Mouse (Mus musculus): ENCODE measurements around the gene Ppp1r27. TPM values are rescaled to one million over a fixed set of nuclear protein-coding genes. Genes with fewer than 3 reads are reported as not detected.
"Not testable (repeated sequence)": the region's sequence is repeated elsewhere in the genome, so short reads cannot be mapped to it uniquely, and the experiment has no call there.

The Ppp1r27 gene
- polyA plus RNA-seq, 1 experiment from 2014 or later: 1.8 TPM

DNA sequence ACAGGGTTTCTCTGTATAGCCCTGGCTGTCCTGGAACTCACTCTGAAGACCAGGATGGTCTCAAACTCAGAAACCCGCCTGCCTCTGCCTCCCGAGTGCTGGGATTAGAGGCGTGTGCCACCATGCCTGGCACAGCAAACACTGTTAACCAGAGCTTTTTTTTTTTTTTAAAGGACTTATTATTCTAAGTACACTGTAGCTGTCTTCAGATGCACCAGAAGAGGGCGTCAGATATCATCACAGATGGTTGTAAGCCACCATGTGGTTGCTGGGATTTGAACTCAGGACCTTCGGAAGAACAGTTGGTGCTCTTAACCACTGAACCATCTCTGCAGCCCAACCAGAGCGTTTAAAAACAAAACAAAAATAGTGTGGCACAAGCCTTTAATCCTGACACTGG lies 7.9 kb upstream of the Ppp1r27 start:
- not testable (repeated sequence) for H3K27ac ChIP-seq (replicated peaks); H3K4me3 ChIP-seq (replicated peaks); H3K9me3 ChIP-seq (replicated peaks); H3K9ac ChIP-seq; ATAC-seq (ENCODE audit: insufficient number of reproducible peaks, low FRiP score, low TSS enrichment, low read depth); H3K27me3 ChIP-seq; H3K4me2 ChIP-seq (replicated peaks); H3K4me1 ChIP-seq
- WGBS: 88% methylated on average over 6 of the region's 6 CpGs
- peaks cover 56% of the 10 kb centered on the region for H3K36me3 ChIP-seq

- 62% methylated on average over 2 of the region's 2 CpGs for WGBS
Measured at GRCm38 (mm10) chr11:120555260-120555659, 4.3 kb upstream of the Ppp1r27 start.

GRCm38 (mm10) chr11:120554834-120555233 lies 3.9 kb upstream of the Ppp1r27 start:
- Histone ChIP-seq H3K9ac (no peak overlapping the region), H3K4me1 (peaks cover 8% of the 10 kb centered on the region), H3K36me3 (peaks cover 15% of the 10 kb centered on the region), H3K4me3 (replicated peaks) (no peak overlapping the region), H3K27ac (replicated peaks) (0 out of 2 replicates have a peak overlapping the region, but pooled peaks have one; percentile 11), H3K4me2 (replicated peaks) (no peak overlapping the region), H3K27me3 (no peaks in the 10 kb centered on the region), H3K9me3 (replicated peaks) (0 out of 2 replicates have a peak, but pooled peaks cover 4% of the 10 kb centered on the region)
- ATAC-seq (ENCODE audit: insufficient number of reproducible peaks, low FRiP score, low TSS enrichment, low read depth): no peak
- 66% methylated on average over 7 of the region's 7 CpGs for WGBS

More at GRCm38 (mm10) chr11:120555260-120555659, 4.3 kb upstream of the Ppp1r27 start:
- no peak overlapping the region for H3K4me2 ChIP-seq (replicated peaks)
- H3K4me3 ChIP-seq (replicated peaks): no peak overlapping the region
- no peaks in the 10 kb centered on the region for H3K27me3 ChIP-seq
- H3K27ac ChIP-seq (replicated peaks): 0 out of 2 replicates have a peak overlapping the region, but pooled peaks have one; percentile 11
- peaks cover 20% of the 10 kb centered on the region for H3K36me3 ChIP-seq
- H3K4me1 ChIP-seq: peaks cover 4% of the 10 kb centered on the region
- H3K9ac ChIP-seq: no peak overlapping the region
- ATAC-seq (ENCODE audit: insufficient number of reproducible peaks, low FRiP score, low TSS enrichment, low read depth): no peak
- 0 out of 2 replicates have a peak, but pooled peaks cover 4% of the 10 kb centered on the region for H3K9me3 ChIP-seq (replicated peaks)

DNA sequence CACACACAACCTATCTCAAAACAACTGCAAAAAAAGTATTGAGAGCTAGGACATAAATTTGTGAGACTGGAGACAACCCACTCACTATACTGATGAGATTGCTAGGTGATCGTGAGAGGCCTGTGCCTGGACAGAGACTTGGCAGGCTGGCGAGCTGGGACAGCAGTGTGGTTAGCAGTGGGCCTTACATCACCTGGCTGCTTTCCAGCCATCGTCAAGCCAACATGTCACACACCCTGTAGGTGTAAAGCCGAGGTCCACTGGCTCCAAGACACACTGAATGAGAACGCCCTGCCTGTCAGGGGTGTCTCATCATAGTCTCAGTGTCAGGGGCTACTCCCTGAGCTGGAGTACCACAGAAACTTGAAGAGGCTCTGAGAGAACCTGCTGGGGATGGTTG lies 1.8 kb upstream of the Ppp1r27 start:
- 0 out of 2 replicates have a peak, but pooled peaks cover under 1% of the 10 kb centered on the region for H3K36me3 ChIP-seq
- 75% methylated on average over 5 of the region's 5 CpGs for WGBS
- H3K27ac ChIP-seq (replicated peaks): no peak overlapping the region
- no peak for ATAC-seq (ENCODE audit: insufficient number of reproducible peaks, low FRiP score, low TSS enrichment, low read depth)
- no peak overlapping the region for H3K9ac ChIP-seq
- 0 out of 2 replicates have a peak, but pooled peaks cover 2% of the 10 kb centered on the region for H3K9me3 ChIP-seq (replicated peaks)
- H3K4me2 ChIP-seq (replicated peaks): no peak overlapping the region
- H3K4me1 ChIP-seq: peaks cover 21% of the 10 kb centered on the region
- H3K4me3 ChIP-seq (replicated peaks): no peak overlapping the region
- no peaks in the 10 kb centered on the region for H3K27me3 ChIP-seq

DNA sequence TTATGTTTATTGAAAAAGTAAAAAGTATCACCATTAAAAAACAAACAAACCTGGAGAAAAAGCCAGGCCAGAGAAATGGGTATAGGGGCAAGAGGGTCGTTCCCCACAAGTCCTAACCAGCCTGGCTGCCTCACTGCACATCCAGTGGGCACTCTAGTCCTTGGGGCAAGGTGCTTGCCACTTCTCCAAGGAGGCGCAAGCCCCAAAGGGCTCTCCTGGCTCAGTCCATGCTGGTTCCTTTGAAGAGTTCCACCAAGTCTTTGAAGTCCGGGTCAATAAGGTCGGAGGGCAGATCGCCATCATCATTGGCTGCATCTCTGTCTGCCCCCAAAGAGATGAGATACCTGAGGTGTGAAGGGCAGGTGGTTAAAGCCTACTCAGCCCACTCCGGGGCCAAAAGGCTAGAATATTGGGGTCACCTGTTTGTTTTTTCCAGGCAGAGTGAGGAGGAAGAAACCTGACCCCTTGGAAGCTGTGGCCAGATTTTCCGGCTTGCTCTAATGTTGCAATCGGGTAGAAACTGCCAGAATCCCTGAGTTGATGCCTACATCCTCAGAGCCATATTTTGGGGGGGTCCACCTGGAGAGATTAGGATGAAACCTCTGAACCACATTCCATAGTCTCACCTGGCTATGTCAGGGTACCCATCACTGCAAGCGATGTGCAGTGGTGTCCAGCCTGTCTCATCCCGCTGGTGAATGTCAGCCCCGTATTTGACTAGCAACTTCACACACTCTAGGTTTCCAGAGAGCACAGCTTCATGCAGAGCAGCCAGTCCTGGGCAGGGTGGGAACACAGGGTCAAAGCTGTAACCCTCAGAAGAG lies 734 bp downstream of the Ppp1r27 start:
- Histone ChIP-seq H3K27ac (replicated peaks) (peak overlapping the region; percentile 93), H3K9me3 (replicated peaks) (no peaks in the 10 kb centered on the region), H3K9ac (peak overlapping the region; percentile 99), H3K27me3 (no peaks in the 10 kb centered on the region), H3K4me2 (replicated peaks) (peak overlapping the region; percentile 77), H3K4me1 (peaks cover 31% of the 10 kb centered on the region), H3K4me3 (replicated peaks) (peak overlapping the region; percentile 92), H3K36me3 (0 out of 2 replicates have a peak, but pooled peaks cover 3% of the 10 kb centered on the region)
- no peak for ATAC-seq (ENCODE audit: insufficient number of reproducible peaks, low FRiP score, low TSS enrichment, low read depth)
- 62% methylated on average over 11 of the region's 11 CpGs for WGBS

GRCm38 (mm10) chr11:120549168-120549945 lies 1.6 kb downstream of the Ppp1r27 start, which contains the start of gene Mcrip1:
Mcrip1 (minus strand) TSS chr11:120549727.
- Histone ChIP-seq H3K27ac (replicated peaks) (peak within 1 kb of the TSS; percentile 93), H3K4me2 (replicated peaks) (peak within 1 kb of the TSS; percentile 77), H3K9ac (peak within 1 kb of the TSS; percentile 99), H3K4me1 (peaks cover 31% of the 10 kb centered on the region), H3K9me3 (replicated peaks) (no peaks in the 10 kb centered on the region), H3K27me3 (no peaks in the 10 kb centered on the region), H3K4me3 (replicated peaks) (peak within 1 kb of the TSS; percentile 92), H3K36me3 (peaks cover 12% of the 10 kb centered on the region)
- ATAC-seq (ENCODE audit: insufficient number of reproducible peaks, low FRiP score, low TSS enrichment, low read depth): peak; percentile 88
- WGBS: under 1% methylated on average over 67 of the region's 87 CpGs

GRCm38 (mm10) chr11:120548786-120549167 lies 2.2 kb downstream of the Ppp1r27 start:
- Histone ChIP-seq H3K4me1 (peaks cover 31% of the 10 kb centered on the region), H3K27ac (replicated peaks) (peak overlapping the region; percentile 93), H3K36me3 (peaks cover 17% of the 10 kb centered on the region), H3K27me3 (no peaks in the 10 kb centered on the region), H3K4me3 (replicated peaks) (peak overlapping the region; percentile 92), H3K9me3 (replicated peaks) (no peaks in the 10 kb centered on the region), H3K9ac (peak overlapping the region; percentile 99), H3K4me2 (replicated peaks) (peak overlapping the region; percentile 77)
- ATAC-seq (ENCODE audit: insufficient number of reproducible peaks, low FRiP score, low TSS enrichment, low read depth): no peak
- WGBS: 17% methylated on average over 7 of the region's 7 CpGs

DNA sequence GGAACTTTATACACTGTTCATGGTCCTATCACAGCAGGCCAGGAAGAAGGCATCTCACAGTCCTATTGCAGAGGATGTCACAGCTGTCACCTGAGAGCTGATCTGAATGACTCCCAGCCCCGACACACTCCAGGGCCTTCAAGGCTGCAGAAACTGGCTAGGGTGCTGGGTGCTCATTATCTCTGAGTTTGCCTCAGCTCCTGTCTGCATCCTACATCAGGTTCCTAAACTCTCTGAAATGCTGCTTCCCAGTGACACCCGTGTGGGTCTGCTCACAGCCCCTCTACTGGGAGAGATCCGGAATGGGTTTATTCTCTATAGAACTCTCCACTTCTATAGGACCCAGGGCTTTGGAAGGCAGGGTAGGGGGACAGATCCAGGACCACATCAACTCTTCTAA lies 2.7 kb downstream of the Ppp1r27 start:
- H3K4me2 ChIP-seq (replicated peaks): peak overlapping the region; percentile 77
- H3K9me3 ChIP-seq (replicated peaks): no peaks in the 10 kb centered on the region
- H3K36me3 ChIP-seq: peaks cover 23% of the 10 kb centered on the region
- WGBS: 75% methylated on average over 3 of the region's 3 CpGs
- ATAC-seq (ENCODE audit: insufficient number of reproducible peaks, low FRiP score, low TSS enrichment, low read depth): no peak
- peaks cover 31% of the 10 kb centered on the region for H3K4me1 ChIP-seq
- peak overlapping the region; percentile 99; the same call in 1 of the 2 replicates for H3K9ac ChIP-seq
- peak overlapping the region; percentile 92 for H3K4me3 ChIP-seq (replicated peaks)
- no peaks in the 10 kb centered on the region for H3K27me3 ChIP-seq
- no peak overlapping the region; the same call in 1 of the 2 replicates for H3K27ac ChIP-seq (replicated peaks)

DNA sequence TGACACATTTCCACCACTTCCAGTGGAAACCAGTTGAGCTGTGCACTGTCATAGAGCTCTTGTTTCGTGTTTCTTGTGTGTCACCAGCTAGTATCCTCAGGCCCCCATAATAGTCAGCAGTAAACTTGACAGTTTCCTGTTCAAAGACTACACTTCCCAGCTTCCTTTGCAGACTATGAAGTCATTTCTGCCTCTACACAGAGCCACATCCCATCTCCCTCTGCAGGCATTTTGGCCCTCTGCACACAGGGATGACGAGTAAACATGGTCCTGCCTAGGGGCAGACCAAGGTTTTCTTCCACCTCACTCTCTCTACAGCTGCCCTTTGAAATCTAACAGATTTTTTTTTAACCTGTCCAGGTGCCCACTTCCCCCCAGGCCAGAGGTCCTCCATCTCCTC lies 3.5 kb downstream of the Ppp1r27 start:
- H3K9me3 ChIP-seq (replicated peaks): no peaks in the 10 kb centered on the region
- H3K4me1 ChIP-seq: peaks cover 31% of the 10 kb centered on the region
- ATAC-seq (ENCODE audit: insufficient number of reproducible peaks, low FRiP score, low TSS enrichment, low read depth): no peak
- no peaks in the 10 kb centered on the region for H3K27me3 ChIP-seq
- H3K36me3 ChIP-seq: peaks cover 30% of the 10 kb centered on the region
- no peak overlapping the region for H3K9ac ChIP-seq
- H3K4me3 ChIP-seq (replicated peaks): no peak overlapping the region
- no peak overlapping the region for H3K4me2 ChIP-seq (replicated peaks)
- 46% methylated on average over 2 of the region's 2 CpGs for WGBS
- H3K27ac ChIP-seq (replicated peaks): no peak overlapping the region

GRCm38 (mm10) chr11:120545964-120546363 lies 5.0 kb downstream of the Ppp1r27 start:
- Histone ChIP-seq H3K27me3 (no peaks in the 10 kb centered on the region), H3K36me3 (peaks cover 38% of the 10 kb centered on the region), H3K27ac (replicated peaks) (no peak overlapping the region), H3K4me3 (replicated peaks) (no peak overlapping the region), H3K9ac (no peak overlapping the region), H3K9me3 (replicated peaks) (no peaks in the 10 kb centered on the region), H3K4me2 (replicated peaks) (no peak overlapping the region), H3K4me1 (peaks cover 31% of the 10 kb centered on the region)
- no peak for ATAC-seq (ENCODE audit: insufficient number of reproducible peaks, low FRiP score, low TSS enrichment, low read depth)
- 92% methylated on average over 3 of the region's 3 CpGs for WGBS

DNA sequence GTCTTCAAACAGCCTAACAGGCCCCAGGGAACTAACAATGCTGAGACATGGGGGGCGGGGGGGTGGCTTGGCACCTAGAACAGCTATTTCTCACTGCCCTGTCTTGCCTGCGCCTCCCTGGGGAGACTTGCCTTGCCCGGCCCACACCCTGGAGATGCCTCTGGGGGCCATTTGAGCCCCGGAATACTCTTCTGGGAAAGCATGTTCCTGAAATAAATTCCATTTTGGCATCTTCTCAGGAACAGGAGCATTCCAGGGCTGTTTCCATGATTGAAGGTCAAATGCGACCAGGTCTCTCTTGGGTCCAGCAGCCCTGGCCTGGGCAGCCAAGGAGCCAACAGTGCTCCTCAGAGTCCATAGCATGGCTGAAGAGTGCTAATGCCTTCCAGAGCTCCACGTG lies 8.6 kb downstream of the Ppp1r27 start:
- Histone ChIP-seq H3K9ac (no peak overlapping the region), H3K4me1 (peaks cover 29% of the 10 kb centered on the region), H3K4me3 (replicated peaks) (no peak overlapping the region), H3K4me2 (replicated peaks) (no peak overlapping the region), H3K27ac (replicated peaks) (no peak overlapping the region), H3K27me3 (no peaks in the 10 kb centered on the region), H3K36me3 (peaks cover 35% of the 10 kb centered on the region), H3K9me3 (replicated peaks) (no peaks in the 10 kb centered on the region)
- 78% methylated on average over 6 of the region's 6 CpGs for WGBS
- no peak for ATAC-seq (ENCODE audit: insufficient number of reproducible peaks, low FRiP score, low TSS enrichment, low read depth)

All from embryonic facial prominence, embryonic 15.5 days (tissue).